Mouse (Mus musculus): ENCODE data around the gene Patz1. TPM values are rescaled to one million over a fixed set of nuclear protein-coding genes. Genes with fewer than 3 reads are reported as not detected.

Patz1 gene
- polyA plus RNA-seq, 1 experiment from 2014 or later: 28.6 TPM

DNA sequence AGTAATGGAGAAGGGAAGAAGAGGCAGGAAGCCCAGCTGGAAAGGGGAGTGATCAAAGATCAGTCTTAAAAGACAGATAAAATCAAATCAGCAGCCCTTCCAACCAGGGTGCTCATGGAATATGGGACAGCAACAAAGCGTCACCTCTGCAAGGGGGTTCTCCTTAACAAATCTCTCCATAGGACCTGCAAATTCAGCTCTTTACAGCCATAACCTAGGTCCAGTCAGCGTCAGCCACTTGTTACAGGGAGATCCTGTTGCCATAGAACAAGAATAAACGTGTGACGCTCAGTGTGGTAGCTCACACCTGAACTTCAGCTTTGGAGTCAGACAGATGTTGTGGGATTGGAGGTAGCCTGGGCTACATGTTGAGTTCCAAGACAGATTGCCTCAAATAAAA, 19.4 kb upstream of the Patz1 start:
- Histone ChIP-seq H3K9me3 (replicated peaks; ENCODE audit: control insufficient read depth, low read length) (no peaks in the 10 kb centered on the region), H3K4me1 (ENCODE audit: control insufficient read depth, insufficient read depth, low read length) (peaks cover 9% of the 10 kb centered on the region), H3K4me2 (no peak overlapping the region), H3K36me3 (ENCODE audit: control insufficient read depth, insufficient read depth, low read length) (no peaks in the 10 kb centered on the region), H3K4me3 (ENCODE audit: low read depth, low read length) (no peak overlapping the region), H3K9ac (ENCODE audit: low read depth, low read length) (no peak overlapping the region), H3K27me3 (ENCODE audit: control insufficient read depth, insufficient read depth, low read length) (no peaks in the 10 kb centered on the region), H3K27ac (ENCODE audit: low read depth, low read length) (no peak overlapping the region)
- no peak for ATAC-seq (replicated peaks; ENCODE audit: insufficient number of reproducible peaks, low FRiP score, low TSS enrichment)
- WGBS (ENCODE audit: insufficient replicate concordance): 47% methylated on average over 4 of the region's 4 CpGs

DNA sequence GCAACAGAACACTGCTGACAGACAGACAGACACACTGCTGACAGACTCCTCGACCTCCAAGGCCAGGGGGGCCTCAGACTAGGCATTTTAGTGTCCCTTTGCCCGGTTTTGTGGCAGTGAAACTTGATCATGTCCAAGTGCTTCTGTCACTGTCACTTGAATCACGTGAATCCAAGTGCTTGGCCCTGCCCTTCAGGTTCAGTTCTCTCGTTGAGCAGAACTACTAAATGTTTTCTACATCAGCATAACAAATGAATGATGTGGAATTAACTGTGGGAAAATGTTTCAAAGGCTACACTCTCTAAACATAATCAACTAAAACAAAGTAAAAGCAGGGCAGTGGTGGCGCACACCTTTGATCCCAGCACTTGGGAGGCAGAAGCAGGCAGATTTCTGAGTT, 10.3 kb upstream of the Patz1 start:
- ATAC-seq (replicated peaks; ENCODE audit: insufficient number of reproducible peaks, low FRiP score, low TSS enrichment): no peak
- Histone ChIP-seq H3K4me2 (no peak overlapping the region), H3K4me1 (ENCODE audit: control insufficient read depth, insufficient read depth, low read length) (no peaks in the 10 kb centered on the region), H3K9ac (ENCODE audit: low read depth, low read length) (no peak overlapping the region), H3K36me3 (ENCODE audit: control insufficient read depth, insufficient read depth, low read length) (no peaks in the 10 kb centered on the region), H3K4me3 (ENCODE audit: low read depth, low read length) (no peak overlapping the region), H3K27me3 (ENCODE audit: control insufficient read depth, insufficient read depth, low read length) (no peaks in the 10 kb centered on the region), H3K9me3 (replicated peaks; ENCODE audit: control insufficient read depth, low read length) (0 out of 2 replicates have a peak, but pooled peaks cover 3% of the 10 kb centered on the region), H3K27ac (ENCODE audit: low read depth, low read length) (no peak overlapping the region)
- WGBS (ENCODE audit: insufficient replicate concordance): 65% methylated on average over 5 of the region's 5 CpGs

DNA sequence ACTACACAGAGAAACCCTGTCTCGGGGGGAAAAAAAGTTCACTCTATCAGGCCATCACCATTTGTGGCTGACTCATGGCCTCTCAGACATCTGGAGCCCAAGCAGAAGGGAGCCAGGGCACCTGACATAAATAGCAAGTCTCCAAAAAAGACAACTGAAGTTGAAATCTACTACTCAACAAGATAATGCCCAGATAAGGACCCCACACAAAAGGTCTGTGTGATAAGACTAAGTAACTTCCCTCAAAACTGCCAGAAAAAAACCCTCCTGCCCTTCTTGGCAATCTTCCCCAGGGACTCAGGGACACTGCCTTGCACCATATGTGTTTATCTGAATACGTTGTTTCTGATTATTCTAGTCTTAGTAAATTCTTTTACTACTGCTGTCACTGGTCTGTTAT, 8.9 kb upstream of the Patz1 start:
- Histone ChIP-seq H3K36me3 (ENCODE audit: control insufficient read depth, insufficient read depth, low read length) (no peaks in the 10 kb centered on the region), H3K27ac (ENCODE audit: low read depth, low read length) (no peak overlapping the region), H3K9me3 (replicated peaks; ENCODE audit: control insufficient read depth, low read length) (0 out of 2 replicates have a peak, but pooled peaks cover 3% of the 10 kb centered on the region), H3K9ac (ENCODE audit: low read depth, low read length) (no peak overlapping the region), H3K4me2 (no peak overlapping the region), H3K27me3 (ENCODE audit: control insufficient read depth, insufficient read depth, low read length) (no peaks in the 10 kb centered on the region), H3K4me3 (ENCODE audit: low read depth, low read length) (no peak overlapping the region), H3K4me1 (ENCODE audit: control insufficient read depth, insufficient read depth, low read length) (no peaks in the 10 kb centered on the region)
- WGBS (ENCODE audit: insufficient replicate concordance): 64% methylated on average over 2 of the region's 2 CpGs
- ATAC-seq (replicated peaks; ENCODE audit: insufficient number of reproducible peaks, low FRiP score, low TSS enrichment): no peak

DNA sequence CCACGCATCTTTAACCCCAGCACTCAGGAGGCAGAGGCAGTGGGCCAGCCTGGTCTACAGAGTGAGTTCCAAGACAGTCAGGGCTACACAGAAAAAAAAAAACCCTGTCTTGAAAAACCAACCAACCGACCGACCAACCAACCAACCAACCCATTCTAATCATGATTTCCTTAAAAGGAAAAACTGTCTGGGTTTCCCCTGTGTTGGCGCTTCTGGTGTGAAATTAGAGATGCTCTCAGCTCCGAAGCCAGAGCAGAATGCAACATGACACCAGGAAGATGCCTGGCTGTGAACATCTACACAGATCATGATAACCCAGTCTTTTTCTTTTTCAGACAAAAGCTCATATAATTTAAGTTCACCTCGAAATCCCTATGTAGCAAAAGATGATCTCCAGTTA, 5.8 kb upstream of the Patz1 start:
- peaks cover 1% of the 10 kb centered on the region; the same call in 1 of the 2 replicates for H3K4me1 ChIP-seq (ENCODE audit: control insufficient read depth, insufficient read depth, low read length)
- no peaks in the 10 kb centered on the region for H3K27me3 ChIP-seq (ENCODE audit: control insufficient read depth, insufficient read depth, low read length)
- no peak overlapping the region for H3K9ac ChIP-seq (ENCODE audit: low read depth, low read length)
- no peak overlapping the region for H3K27ac ChIP-seq (ENCODE audit: low read depth, low read length)
- no peak overlapping the region for H3K4me3 ChIP-seq (ENCODE audit: low read depth, low read length)
- WGBS (ENCODE audit: insufficient replicate concordance): 78% methylated on average over 6 of the region's 6 CpGs
- 0 out of 2 replicates have a peak, but pooled peaks cover 3% of the 10 kb centered on the region for H3K9me3 ChIP-seq (replicated peaks; ENCODE audit: control insufficient read depth, low read length)
- no peaks in the 10 kb centered on the region for H3K36me3 ChIP-seq (ENCODE audit: control insufficient read depth, insufficient read depth, low read length)
- H3K4me2 ChIP-seq: no peak overlapping the region
- no peak for ATAC-seq (replicated peaks; ENCODE audit: insufficient number of reproducible peaks, low FRiP score, low TSS enrichment)

DNA sequence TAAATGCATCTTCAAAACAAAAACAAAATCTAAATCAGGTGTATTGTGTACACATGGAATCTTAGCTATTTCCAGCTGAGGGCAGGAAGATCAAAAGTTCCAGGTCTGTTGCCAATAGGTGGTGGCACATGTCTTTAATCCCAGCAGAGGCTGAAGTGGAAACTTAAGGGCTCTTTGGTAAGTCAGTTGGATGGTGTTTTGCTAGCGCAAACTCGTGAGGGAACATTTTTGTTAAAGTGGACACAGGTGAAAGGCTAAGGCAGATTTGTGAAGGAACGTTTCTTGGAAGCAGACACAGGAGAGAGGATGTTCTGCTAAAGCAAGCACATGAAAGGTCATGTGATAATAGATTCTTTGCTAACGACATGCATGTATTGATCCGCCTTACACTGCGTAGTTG, 5.0 kb upstream of the Patz1 start:
- Histone ChIP-seq H3K9me3 (replicated peaks; ENCODE audit: control insufficient read depth, low read length) (0 out of 2 replicates have a peak, but pooled peaks cover 3% of the 10 kb centered on the region), H3K27ac (ENCODE audit: low read depth, low read length) (no peak overlapping the region), H3K9ac (ENCODE audit: low read depth, low read length) (no peak overlapping the region), H3K4me1 (ENCODE audit: control insufficient read depth, insufficient read depth, low read length) (peaks cover 6% of the 10 kb centered on the region; the same call in 1 of the 2 replicates), H3K36me3 (ENCODE audit: control insufficient read depth, insufficient read depth, low read length) (no peaks in the 10 kb centered on the region), H3K27me3 (ENCODE audit: control insufficient read depth, insufficient read depth, low read length) (no peaks in the 10 kb centered on the region), H3K4me2 (no peak overlapping the region), H3K4me3 (ENCODE audit: low read depth, low read length) (no peak overlapping the region)
- 91% methylated on average over 6 of the region's 6 CpGs for WGBS (ENCODE audit: insufficient replicate concordance)
- no peak for ATAC-seq (replicated peaks; ENCODE audit: insufficient number of reproducible peaks, low FRiP score, low TSS enrichment)

DNA sequence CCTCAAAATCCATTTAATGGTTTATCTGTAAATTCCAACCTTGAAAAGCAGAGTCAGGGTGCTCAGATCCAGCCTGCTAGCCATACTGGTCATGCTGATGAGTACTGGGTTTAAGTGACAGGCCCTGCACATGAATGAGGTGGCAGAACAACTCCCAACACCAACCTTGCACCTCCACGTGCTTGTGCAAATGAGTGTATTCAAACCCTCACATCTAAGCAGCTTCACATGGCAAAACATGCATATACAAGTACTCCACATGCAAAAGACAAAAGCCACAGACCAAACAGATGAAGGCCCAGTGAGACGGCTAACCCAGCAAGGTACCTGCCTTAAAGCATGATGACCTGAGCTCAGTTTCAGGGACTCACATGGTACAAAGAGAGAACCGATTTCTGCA, 2.7 kb upstream of the Patz1 start:
- no peaks in the 10 kb centered on the region for H3K27me3 ChIP-seq (ENCODE audit: control insufficient read depth, insufficient read depth, low read length)
- no peak for ATAC-seq (replicated peaks; ENCODE audit: insufficient number of reproducible peaks, low FRiP score, low TSS enrichment)
- WGBS (ENCODE audit: insufficient replicate concordance): 83% methylated on average over 3 of the region's 3 CpGs

DNA sequence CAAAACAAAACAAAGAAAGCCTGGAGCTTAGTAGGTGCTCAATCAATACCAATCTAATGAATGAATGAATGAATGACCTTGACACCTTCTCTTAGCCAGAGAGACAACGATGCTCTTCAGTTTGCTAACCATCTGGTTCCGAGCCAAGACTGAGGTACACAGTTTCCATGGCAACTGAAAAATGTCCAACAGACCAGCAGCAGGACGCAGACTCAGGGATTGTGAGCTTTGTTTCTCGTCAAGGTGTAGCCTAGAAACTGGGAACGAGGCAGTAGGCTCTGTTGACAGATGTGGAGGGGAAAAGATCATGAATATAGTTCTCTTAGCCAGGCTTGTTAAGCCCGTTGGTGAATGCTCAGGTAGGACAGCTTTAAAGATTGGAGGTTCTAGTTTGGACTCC, 1.5 kb upstream of the Patz1 start:
- no peak overlapping the region for H3K4me2 ChIP-seq
- H3K9me3 ChIP-seq (replicated peaks; ENCODE audit: control insufficient read depth, low read length): no peaks in the 10 kb centered on the region
- 68% methylated on average over 6 of the region's 6 CpGs for WGBS (ENCODE audit: insufficient replicate concordance)
- H3K36me3 ChIP-seq (ENCODE audit: control insufficient read depth, insufficient read depth, low read length): no peaks in the 10 kb centered on the region; the same call in 1 of the 2 replicates
- H3K4me1 ChIP-seq (ENCODE audit: control insufficient read depth, insufficient read depth, low read length): peaks cover 13% of the 10 kb centered on the region
- no peak overlapping the region for H3K9ac ChIP-seq (ENCODE audit: low read depth, low read length)
- H3K27me3 ChIP-seq (ENCODE audit: control insufficient read depth, insufficient read depth, low read length): no peaks in the 10 kb centered on the region
- H3K4me3 ChIP-seq (ENCODE audit: low read depth, low read length): no peak overlapping the region
- no peak overlapping the region for H3K27ac ChIP-seq (ENCODE audit: low read depth, low read length)
- ATAC-seq (replicated peaks; ENCODE audit: insufficient number of reproducible peaks, low FRiP score, low TSS enrichment): no peak

More for the DNA sequence above, 2.7 kb upstream of the Patz1 start:
- Histone ChIP-seq H3K4me1 (ENCODE audit: control insufficient read depth, insufficient read depth, low read length) (peaks cover 6% of the 10 kb centered on the region), H3K27ac (ENCODE audit: low read depth, low read length) (no peak overlapping the region), H3K36me3 (ENCODE audit: control insufficient read depth, insufficient read depth, low read length) (no peaks in the 10 kb centered on the region), H3K4me3 (ENCODE audit: low read depth, low read length) (no peak overlapping the region), H3K9ac (ENCODE audit: low read depth, low read length) (no peak overlapping the region), H3K4me2 (no peak overlapping the region), H3K9me3 (replicated peaks; ENCODE audit: control insufficient read depth, low read length) (no peaks in the 10 kb centered on the region)

DNA sequence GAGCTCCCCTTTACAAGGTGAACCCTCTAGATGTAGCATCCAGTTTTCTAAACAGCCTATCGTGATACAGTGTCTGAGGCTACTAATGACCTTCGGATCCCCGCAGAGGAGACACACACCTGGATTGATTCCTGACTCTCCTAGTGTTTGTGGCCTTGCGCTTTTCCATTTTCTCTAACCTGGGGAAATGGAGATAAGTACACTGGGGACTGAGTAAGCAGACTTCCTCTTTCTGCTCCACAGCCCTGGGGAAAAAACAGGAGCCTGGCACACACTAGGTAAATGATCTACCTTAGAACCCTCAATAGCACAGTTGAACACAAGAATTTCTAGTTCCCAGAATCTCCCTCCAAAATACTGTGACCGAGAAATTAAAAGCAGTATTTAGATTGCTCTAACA, 753 bp upstream of the Patz1 start:
- Histone ChIP-seq H3K9me3 (replicated peaks; ENCODE audit: control insufficient read depth, low read length) (no peaks in the 10 kb centered on the region), H3K4me1 (ENCODE audit: control insufficient read depth, insufficient read depth, low read length) (peaks cover 17% of the 10 kb centered on the region), H3K27me3 (ENCODE audit: control insufficient read depth, insufficient read depth, low read length) (no peaks in the 10 kb centered on the region), H3K36me3 (ENCODE audit: control insufficient read depth, insufficient read depth, low read length) (no peaks in the 10 kb centered on the region; the same call in 1 of the 2 replicates), H3K4me2 (peak overlapping the region; percentile 100), H3K27ac (ENCODE audit: low read depth, low read length) (peak overlapping the region; percentile 100), H3K9ac (ENCODE audit: low read depth, low read length) (peak overlapping the region; percentile 99), H3K4me3 (ENCODE audit: low read depth, low read length) (peak overlapping the region; percentile 73)
- 58% methylated on average over 5 of the region's 5 CpGs for WGBS (ENCODE audit: insufficient replicate concordance)
- ATAC-seq (replicated peaks; ENCODE audit: insufficient number of reproducible peaks, low FRiP score, low TSS enrichment): no peak

DNA sequence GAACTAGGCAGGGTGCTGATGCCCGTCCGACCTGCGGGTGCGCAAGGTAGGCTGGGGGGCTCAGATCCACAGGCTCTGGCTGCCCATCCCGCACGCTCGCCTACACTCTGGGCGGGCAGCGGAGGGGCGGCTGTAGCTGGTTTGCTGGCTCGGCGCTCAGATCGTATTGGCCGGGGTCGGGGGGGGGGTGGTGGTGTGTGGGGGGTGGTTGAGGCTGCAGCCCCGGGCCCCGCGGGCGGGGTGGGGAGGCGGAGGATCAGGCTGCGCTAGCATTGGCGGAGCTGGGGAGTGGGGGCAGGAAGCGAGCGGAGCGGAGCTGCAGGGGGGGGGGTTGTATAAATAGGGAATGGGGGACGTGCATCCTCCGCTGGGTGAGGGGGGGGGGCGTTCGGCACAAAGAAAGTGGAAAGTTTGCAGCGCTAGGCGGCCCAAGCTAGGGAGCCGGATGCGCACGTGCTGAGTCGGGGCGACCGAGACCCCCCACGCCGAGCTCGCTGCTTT, 678 bp downstream of the Patz1 start:
- peak; percentile 76 for ATAC-seq (replicated peaks; ENCODE audit: insufficient number of reproducible peaks, low FRiP score, low TSS enrichment)
- Histone ChIP-seq H3K4me2 (peak overlapping the region; percentile 100), H3K27ac (ENCODE audit: low read depth, low read length) (peak overlapping the region; percentile 100), H3K4me3 (ENCODE audit: low read depth, low read length) (peak overlapping the region; percentile 73), H3K9ac (ENCODE audit: low read depth, low read length) (peak overlapping the region; percentile 99), H3K36me3 (ENCODE audit: control insufficient read depth, insufficient read depth, low read length) (peaks cover 11% of the 10 kb centered on the region), H3K9me3 (replicated peaks; ENCODE audit: control insufficient read depth, low read length) (no peaks in the 10 kb centered on the region), H3K27me3 (ENCODE audit: control insufficient read depth, insufficient read depth, low read length) (no peaks in the 10 kb centered on the region), H3K4me1 (ENCODE audit: control insufficient read depth, insufficient read depth, low read length) (peaks cover 31% of the 10 kb centered on the region)
- WGBS (ENCODE audit: insufficient replicate concordance): under 1% methylated on average over 32 of the region's 40 CpGs
